ENCODE assay signal across 14 mouse cellular contexts in genomic region chr7:100993166-100993565, GRCm38 (mm10). TPM values are rescaled to one million over a fixed set of nuclear protein-coding genes. Genes with fewer than 3 reads are reported as not detected.
A peak's percentile ranks its signal among the peaks of the same experiment; 100 is the strongest.
DNase-seq lines count a peak whose midpoint lies in the region; ATAC-seq lines count a peak whose summit lies in the region.
"Had no signal": no experiment of that assay in that cellular context is flagged by ENCODE, and none has a peak within 500 bp of the region (broad histone marks: within the 10 kb centered on the region; RNA-seq: fewer than 3 reads in every experiment).

No protein-coding gene starts in this region.

- H3K4me3 ChIP-seq in embryonic facial prominence, embryonic 15.5 days (replicated peaks): no peak overlapping the region
- H3K4me3 ChIP-seq in embryonic facial prominence, embryonic 10.5 days: no peak overlapping the region
- H3K4me3 ChIP-seq in lung, embryonic 16.5 days (ENCODE audit: low read length): no peak overlapping the region
- H3K4me3 ChIP-seq in midbrain, embryonic 10.5 days: no peak overlapping the region
- H3K4me3 ChIP-seq: forebrain, embryonic 10.5 days; hindbrain, embryonic 10.5 days; stomach, embryonic 15.5 days had no signal

- WGBS in embryonic facial prominence, embryonic 15.5 days: 53% methylated on average over 4 of the region's 4 CpGs
- WGBS in embryonic facial prominence, embryonic 10.5 days: 50% methylated on average over 4 of the region's 4 CpGs
- 59% methylated on average over 4 of the region's 4 CpGs for WGBS in lung, embryonic 16.5 days
- 41% methylated on average over 4 of the region's 4 CpGs for WGBS in midbrain, embryonic 10.5 days

- H3K27me3 ChIP-seq in embryonic facial prominence, embryonic 15.5 days: no peaks in the 10 kb centered on the region
- no peaks in the 10 kb centered on the region for H3K27me3 ChIP-seq in embryonic facial prominence, embryonic 10.5 days (replicated peaks; ENCODE audit: low read depth, poor library complexity, severe bottlenecking)
- H3K27me3 ChIP-seq in lung, embryonic 16.5 days (ENCODE audit: control insufficient read depth, insufficient read depth, low read depth, low read length): no peaks in the 10 kb centered on the region
- peaks cover 4% of the 10 kb centered on the region; the same call in 1 of the 2 replicates for H3K27me3 ChIP-seq in midbrain, embryonic 10.5 days (ENCODE audit: low read depth, poor library complexity, severe bottlenecking)
- H3K27me3 ChIP-seq: stomach, embryonic 15.5 days had no signal

- no peaks in the 10 kb centered on the region for H3K36me3 ChIP-seq in embryonic facial prominence, embryonic 15.5 days
- no peaks in the 10 kb centered on the region for H3K36me3 ChIP-seq in embryonic facial prominence, embryonic 10.5 days (replicated peaks)
- no peaks in the 10 kb centered on the region; the same call in 1 of the 2 replicates for H3K36me3 ChIP-seq in lung, embryonic 16.5 days (ENCODE audit: control insufficient read depth, insufficient read depth, low read length)
- H3K36me3 ChIP-seq in midbrain, embryonic 10.5 days: no peaks in the 10 kb centered on the region
- H3K36me3 ChIP-seq: forebrain, embryonic 10.5 days; G1E; hindbrain, embryonic 10.5 days; stomach, embryonic 15.5 days had no signal

- no peak for DNase-seq in embryonic facial prominence, embryonic 10.5 days (ENCODE audit: low spot score)
- DNase-seq in Muller cell, postnatal 12 days (ENCODE audit: inconsistent ontology term): peak; percentile 60
- DNase-seq in heart, adult 9 months (ENCODE audit: low spot score in 2 of 2): peak; percentile 89 to 90
- DNase-seq in midbrain, embryonic 10.5 days (ENCODE audit: low spot score): no peak
- no peak for DNase-seq in layer of hippocampus, adult 9-10 months (ENCODE audit: low spot score)
- DNase-seq in right cerebral cortex, adult 18-20 months: no peak

- H3K4me2 ChIP-seq in embryonic facial prominence, embryonic 15.5 days (replicated peaks): no peak overlapping the region
- no peak overlapping the region for H3K4me2 ChIP-seq in lung, embryonic 16.5 days (ENCODE audit: low read depth, low read length)
- H3K4me2 ChIP-seq: liver, embryonic 11.5 days; stomach, embryonic 15.5 days had no signal

- no peaks in the 10 kb centered on the region for H3K9me3 ChIP-seq in embryonic facial prominence, embryonic 15.5 days (replicated peaks)
- H3K9me3 ChIP-seq in embryonic facial prominence, embryonic 10.5 days: no peaks in the 10 kb centered on the region
- no peaks in the 10 kb centered on the region for H3K9me3 ChIP-seq in lung, embryonic 16.5 days (ENCODE audit: control insufficient read depth, low read length)
- no peaks in the 10 kb centered on the region for H3K9me3 ChIP-seq in midbrain, embryonic 10.5 days (replicated peaks)
- H3K9me3 ChIP-seq: forebrain, embryonic 10.5 days; G1E; hindbrain, embryonic 10.5 days; stomach, embryonic 15.5 days had no signal

- H3K9ac ChIP-seq in embryonic facial prominence, embryonic 15.5 days: no peak overlapping the region
- no peak overlapping the region for H3K9ac ChIP-seq in lung, embryonic 16.5 days (ENCODE audit: low read length)
- H3K9ac ChIP-seq: stomach, embryonic 15.5 days had no signal

- H3K4me1 ChIP-seq in embryonic facial prominence, embryonic 15.5 days: no peaks in the 10 kb centered on the region
- H3K4me1 ChIP-seq in embryonic facial prominence, embryonic 10.5 days: peaks cover 17% of the 10 kb centered on the region
- H3K4me1 ChIP-seq in lung, embryonic 16.5 days (replicated peaks; ENCODE audit: control insufficient read depth, insufficient read depth, low read length): peaks cover 10% of the 10 kb centered on the region
- H3K4me1 ChIP-seq in midbrain, embryonic 10.5 days: peaks cover 18% of the 10 kb centered on the region

- H3K27ac ChIP-seq in embryonic facial prominence, embryonic 15.5 days (replicated peaks): no peak overlapping the region
- no peak overlapping the region for H3K27ac ChIP-seq in embryonic facial prominence, embryonic 10.5 days (replicated peaks)
- peak overlapping the region; percentile 26; the same call in 1 of the 2 replicates for H3K27ac ChIP-seq in lung, embryonic 16.5 days (ENCODE audit: low read length)
- no peak overlapping the region for H3K27ac ChIP-seq in midbrain, embryonic 10.5 days (replicated peaks)
- H3K27ac ChIP-seq: forebrain, embryonic 10.5 days; stomach, embryonic 15.5 days had no signal

- ATAC-seq in embryonic facial prominence, embryonic 15.5 days (ENCODE audit: insufficient number of reproducible peaks, low FRiP score, low TSS enrichment, low read depth): peak; percentile 34; the same call in 1 of the 2 replicates
- no peak for ATAC-seq in lung, embryonic 16.5 days (ENCODE audit: low read depth)
- ATAC-seq: activated CD4-positive, CD25-positive, alpha-beta regulatory T cell, adult 4 months had no signal

RNA-seq across cellular contexts. Expression of gene P2ry6, which starts 18.7 kb away (rescaled TPM):
- polyA plus RNA-seq in embryonic facial prominence, embryonic 15.5 days (2015; fragmentation: Nextera tagmentation; extraction: Ambion mirVana): 7.8 and 8.6 TPM in 2 replicates
- 1.8 and 3.0 TPM in 2 replicates for polyA plus RNA-seq in embryonic facial prominence, embryonic 10.5 days (2016; fragmentation: Nextera tagmentation; extraction: Ambion mirVana)
- polyA plus RNA-seq in lung, embryonic 16.5 days (2015; fragmentation: Nextera tagmentation; extraction: Ambion mirVana): 9.1 and 10.1 TPM in 2 replicates
- polyA plus RNA-seq in midbrain, embryonic 10.5 days (2016; fragmentation: Nextera tagmentation; extraction: Ambion mirVana): 1.8 and 2.4 TPM in 2 replicates

RNA-seq across cellular contexts. Expression of gene P2ry2, which starts 19.5 kb away (rescaled TPM):
- polyA plus RNA-seq in embryonic facial prominence, embryonic 15.5 days (2015; fragmentation: Nextera tagmentation; extraction: Ambion mirVana): 2.5 and 3.6 TPM in 2 replicates
- 0.31 and 0.50 TPM in 2 replicates for polyA plus RNA-seq in embryonic facial prominence, embryonic 10.5 days (2016; fragmentation: Nextera tagmentation; extraction: Ambion mirVana)
- polyA plus RNA-seq in lung, embryonic 16.5 days (2015; fragmentation: Nextera tagmentation; extraction: Ambion mirVana): 4.5 and 4.8 TPM in 2 replicates
- 0.22 TPM in 2 replicates for polyA plus RNA-seq in midbrain, embryonic 10.5 days (2016; fragmentation: Nextera tagmentation; extraction: Ambion mirVana)
- polyA plus RNA-seq: G1E had no signal

Comparison
In these comparisons a context has a peak if more than half of its experiments do, and no peak if none do; other contexts are left out.
1. DNase-seq: peak in Muller cell, postnatal 12 days (single experiment) and heart, adult 9 months (2 of 2); none in embryonic facial prominence, embryonic 10.5 days (single experiment), midbrain, embryonic 10.5 days (single experiment), layer of hippocampus, adult 9-10 months (single experiment) and right cerebral cortex, adult 18-20 months (single experiment).